Mouse (Mus musculus) lung, postnatal 0 days (tissue): Measurements from ENCODE around the gene Sh2b2. TPM values are rescaled to one million over a fixed set of nuclear protein-coding genes. Genes with fewer than 3 reads are reported as not detected.

Experiments used
- ATAC-seq: fragments of 200-750 bp; cut with Nextera tagmentation; 2 replicates; pipeline ENCODE4 v1.8.0; 2017; ENCODE audit warnings: moderate library complexity
- DNase-seq: peaks from one replicate; pipeline ENCODE4 v3.0.0-alpha.2; 2016; ENCODE audit warnings: low spot score
- H3K27ac ChIP-seq: fragments of 300-500 bp; sonication (generic); 2 replicates; pipeline ENCODE4 v1.5.1; 2014; ENCODE audit warnings: antibody characterized with exemption, mild to moderate bottlenecking, low read length, mixed read lengths
- H3K27me3 ChIP-seq: fragments of 300-500 bp; sonication (generic); replicated peaks from 2 replicates; pipeline ENCODE4 v1.6.1; 2014; ENCODE audit warnings: low read length, mixed read lengths; ENCODE audit not compliant: insufficient read depth
- H3K36me3 ChIP-seq: fragments of 300-500 bp; sonication (generic); 2 replicates; pipeline ENCODE4 v1.6.1; 2014; ENCODE audit warnings: low read length, mixed read lengths; ENCODE audit not compliant: insufficient read depth
- H3K4me1 ChIP-seq: fragments of 300-500 bp; sonication (generic); 2 replicates; pipeline ENCODE4 v1.6.1; 2014; ENCODE audit warnings: antibody characterized with exemption, low read depth, low read length, mixed read lengths; ENCODE audit not compliant: insufficient read depth
- H3K4me2 ChIP-seq: fragments of 300-500 bp; sonication (generic); replicated peaks from 2 replicates; pipeline ENCODE4 v1.6.1; 2014; ENCODE audit warnings: low read depth, mild to moderate bottlenecking, low read length, moderate library complexity, mixed read lengths
- H3K4me3 ChIP-seq: fragments of 300-500 bp; sonication (generic); 2 replicates; pipeline ENCODE4 v1.5.1; 2014; ENCODE audit warnings: low read depth, low read length
- H3K9ac ChIP-seq: fragments of 300-500 bp; sonication (generic); replicated peaks from 2 replicates; pipeline ENCODE4 v1.6.1; 2014; ENCODE audit warnings: low read depth, mild to moderate bottlenecking
- H3K9me3 ChIP-seq: fragments of 300-500 bp; sonication (generic); 2 replicates; pipeline ENCODE4 v1.6.1; 2016; ENCODE audit warnings: low read length, mixed read lengths
- CTCF ChIP-seq: IDR thresholded peaks from 2 replicates; pipeline ENCODE4 v1.5.1; 2016; ENCODE audit warnings: antibody characterized with exemption, mild to moderate bottlenecking
- EP300 ChIP-seq: IDR thresholded peaks from 2 replicates; pipeline ENCODE4 v1.6.1; 2016; ENCODE audit warnings: antibody characterized with exemption, mild to moderate bottlenecking, control low read depth
- WGBS: fragments of 180-500 bp; shearing (Covaris S2); extraction: QIAGEN DNeasy Blood & Tissue Kit; methylation state at CpG from one replicate; pipeline ENCODE4 v1.1.7; 2014; 5-methylcytosine and 5-hydroxymethylcytosine counted together
- polyA plus RNA-seq: library from polyadenylated mRNA; unstranded; fragments of >200 nt; fragmentation: Nextera tagmentation; extraction: Ambion mirVana; gene quantifications from 2 replicates; pipeline ENCODE4 v1.2.1, GENCODE M21; 2015

Sh2b2 gene
- polyA plus RNA-seq: 1.5 and 1.8 TPM in 2 replicates

GRCm38 (mm10) chr5:136246452-136246838 lies at the start of gene Sh2b2:
Sh2b2 (minus strand) TSS chr5:136246556.
- WGBS: 80% methylated on average over 2 of the region's 2 CpGs
- TF ChIP-seq EP300: no peak
- no peak for TF ChIP-seq CTCF
- Histone ChIP-seq H3K36me3 (no peaks in the 10 kb centered on the region), H3K4me3 (peak within 1 kb of the TSS; percentile 65), H3K9ac (no peak within 1 kb of the TSS), H3K9me3 (no peaks in the 10 kb centered on the region), H3K27ac (0 out of 2 replicates have a peak within 1 kb of the TSS, but pooled peaks have one; percentile 68), H3K4me2 (peak within 1 kb of the TSS; percentile 94), H3K4me1 (peaks cover 7% of the 10 kb centered on the region), H3K27me3 (no peaks in the 10 kb centered on the region)
- peak; percentile 23 for DNase-seq
- no peak for ATAC-seq

GRCm38 (mm10) chr5:136292971-136293418 lies 46.6 kb upstream of the Sh2b2 start:
- WGBS: 74% methylated on average over 4 of the region's 4 CpGs
- Histone ChIP-seq H3K4me3 (no peak overlapping the region), H3K4me1 (no peaks in the 10 kb centered on the region), H3K9ac (no peak overlapping the region), H3K9me3 (no peaks in the 10 kb centered on the region), H3K27ac (no peak overlapping the region), H3K4me2 (no peak overlapping the region), H3K36me3 (no peaks in the 10 kb centered on the region; the same call in 1 of the 2 replicates), H3K27me3 (no peaks in the 10 kb centered on the region)
- DNase-seq (no peak), ATAC-seq (no peak)
- TF ChIP-seq EP300: no peak
- TF ChIP-seq CTCF: no peak

- Histone ChIP-seq H3K36me3 (no peaks in the 10 kb centered on the region; the same call in 1 of the 2 replicates), H3K27ac (no peak overlapping the region), H3K4me1 (no peaks in the 10 kb centered on the region), H3K9ac (no peak overlapping the region), H3K4me2 (no peak overlapping the region), H3K9me3 (no peaks in the 10 kb centered on the region), H3K4me3 (no peak overlapping the region), H3K27me3 (no peaks in the 10 kb centered on the region)
- no peak for DNase-seq
- WGBS: 74% methylated on average over 2 of the region's 2 CpGs
- no peak for ATAC-seq
- TF ChIP-seq EP300 (no peak), CTCF (no peak)
These were observed 46.0 kb upstream of the Sh2b2 start for GRCm38 (mm10) chr5:136292361-136292760.

GRCm38 (mm10) chr5:136291562-136291961 lies 45.2 kb upstream of the Sh2b2 start:
- H3K4me3 ChIP-seq: no peak overlapping the region
- TF ChIP-seq EP300 (no peak), CTCF (no peak)
- no peaks in the 10 kb centered on the region for H3K27me3 ChIP-seq
- 80% methylated on average over 2 of the region's 2 CpGs for WGBS
- H3K4me1 ChIP-seq: no peaks in the 10 kb centered on the region
- H3K4me2 ChIP-seq: no peak overlapping the region
- no peak overlapping the region for H3K9ac ChIP-seq
- DNase-seq (no peak), ATAC-seq (no peak)
- no peaks in the 10 kb centered on the region; the same call in none of the 2 replicates for H3K36me3 ChIP-seq
- no peaks in the 10 kb centered on the region for H3K9me3 ChIP-seq
- H3K27ac ChIP-seq: no peak overlapping the region

GRCm38 (mm10) chr5:136289776-136290175 lies 43.4 kb upstream of the Sh2b2 start:
- WGBS: 63% methylated on average over 3 of the region's 3 CpGs
- DNase-seq (no peak), ATAC-seq (no peak)
- Histone ChIP-seq H3K4me3 (no peak overlapping the region), H3K4me1 (no peaks in the 10 kb centered on the region), H3K9me3 (no peaks in the 10 kb centered on the region), H3K4me2 (no peak overlapping the region), H3K27me3 (no peaks in the 10 kb centered on the region), H3K36me3 (peaks cover 16% of the 10 kb centered on the region), H3K9ac (no peak overlapping the region), H3K27ac (no peak overlapping the region)
- TF ChIP-seq EP300 (no peak), CTCF (no peak)

- ATAC-seq (peak; percentile 65), DNase-seq (peak; percentile 61)
- Histone ChIP-seq H3K9ac (no peak overlapping the region), H3K4me3 (no peak overlapping the region), H3K4me2 (no peak overlapping the region), H3K36me3 (peaks cover 16% of the 10 kb centered on the region), H3K27ac (no peak overlapping the region), H3K27me3 (no peaks in the 10 kb centered on the region), H3K9me3 (no peaks in the 10 kb centered on the region), H3K4me1 (no peaks in the 10 kb centered on the region)
- no peak for TF ChIP-seq CTCF
- TF ChIP-seq EP300: no peak
- WGBS: 58% methylated on average over 6 of the region's 6 CpGs
These were observed 42.2 kb upstream of the Sh2b2 start for GRCm38 (mm10) chr5:136288351-136289081.
